Mouse (Mus musculus): ENCODE results near the gene Plekha7.

GRCm38 (mm10) chr7:116191138-116191537 lies 117.0 kb downstream of the Plekha7 start:
- TF ChIP-seq CTCF (IDR thresholded peaks at IDR 0.05; ENCODE audit: borderline replicate concordance, control insufficient read depth, extremely low read depth, insufficient read depth, low read length, poor library complexity) (no peak), POLR2A (IDR thresholded peaks at IDR 0.05; ENCODE audit: control insufficient read depth, extremely low read depth, insufficient read depth, low read length, poor library complexity) (no peak)

Data from thymus, adult 2 months (tissue).